Mouse (Mus musculus) bone marrow, adult 2 months (tissue): ENCODE measurements around the gene Rab13.

Experiments used
- CTCF ChIP-seq: fragments of 200-500 bp; IDR thresholded peaks from 2 replicates; pipeline ENCODE4 v1.5.1; 2011; ENCODE audit warnings: low read length, control low read depth; ENCODE audit not compliant: control insufficient read depth, insufficient read depth
- POLR2A ChIP-seq: fragments of 200-500 bp; IDR thresholded peaks from 2 replicates; pipeline ENCODE4 v1.6.1; 2011; ENCODE audit warnings: low read depth, mild to moderate bottlenecking, control low read depth, low read length, borderline replicate concordance; ENCODE audit not compliant: control insufficient read depth

DNA sequence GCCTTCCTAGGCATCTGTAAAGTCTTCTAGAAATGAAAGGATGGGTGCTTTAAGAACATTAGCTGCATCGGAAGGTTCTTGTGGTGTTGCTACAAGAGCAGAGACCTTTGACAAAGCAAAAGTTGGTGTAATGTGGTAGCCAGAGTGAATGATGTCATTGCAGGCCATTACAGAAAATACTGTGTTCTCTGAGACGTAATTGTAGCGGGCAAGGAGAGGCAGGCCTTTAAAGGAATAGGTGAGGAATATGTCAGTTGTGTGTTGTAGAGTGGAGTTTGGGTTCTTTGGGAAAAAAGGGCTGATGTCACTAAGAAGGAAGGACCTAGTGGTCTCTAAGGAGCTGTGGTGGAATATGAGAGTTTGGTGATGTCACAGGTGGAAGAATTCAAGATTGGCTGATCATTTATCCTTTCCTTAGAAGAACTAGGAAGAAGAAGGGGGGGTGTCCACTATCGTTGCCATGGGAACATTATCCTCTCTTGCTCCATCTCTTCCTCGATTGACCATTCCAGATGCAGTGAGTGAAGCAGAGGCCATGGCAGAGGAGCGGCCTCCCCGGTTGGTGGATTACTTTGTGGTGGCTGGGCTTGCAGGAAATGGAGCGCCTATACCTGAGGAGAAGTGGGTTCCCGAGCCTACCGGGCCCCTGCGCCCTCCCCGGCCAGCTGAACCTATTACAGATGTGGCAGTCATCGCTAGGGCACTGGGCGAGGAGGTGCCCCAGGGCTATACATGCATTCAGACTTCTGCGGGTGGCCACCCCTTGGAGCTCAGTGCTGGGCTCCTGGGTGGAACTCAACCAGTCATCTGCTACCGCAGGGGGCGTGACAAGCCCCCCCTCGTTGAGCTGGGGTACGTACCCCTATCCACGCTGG, 53.6 kb downstream of the Rab13 start:
- no peak for TF ChIP-seq POLR2A
- TF ChIP-seq CTCF, result no peak
